Mouse (Mus musculus): ENCODE measurements around the gene Fra10ac1.

Gene Fra10ac1

GRCm38 (mm10) chr19:38232087-38232486, 8.1 kb upstream of the Fra10ac1 start:
- no peak for DNase-seq (ENCODE audit: low spot score in 2 of 2)

GRCm38 (mm10) chr19:38228699-38229098, 4.7 kb upstream of the Fra10ac1 start:
- DNase-seq (ENCODE audit: low spot score in 2 of 2): no peak

DNA sequence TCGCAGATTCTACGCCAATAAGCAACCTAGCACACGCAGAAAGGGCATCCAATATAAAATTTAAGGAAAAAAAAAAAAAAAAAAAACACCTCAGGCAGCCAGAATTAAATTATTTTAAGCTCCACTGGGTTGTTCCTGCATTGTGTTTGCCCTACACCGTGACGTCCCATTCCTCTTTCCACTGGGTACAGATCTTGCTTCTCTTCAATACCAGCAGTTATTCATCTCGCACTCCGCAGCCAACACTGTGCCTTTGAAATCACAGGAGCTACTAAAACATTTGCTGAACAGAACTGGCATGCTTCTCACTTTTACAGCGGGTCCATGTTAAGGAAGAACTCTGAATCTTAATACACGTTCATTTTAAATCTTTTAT, 717 bp upstream of the Fra10ac1 start:
- peak in 1 of 2 experiments; percentile 69 for DNase-seq (ENCODE audit: low spot score in 2 of 2)

DNA sequence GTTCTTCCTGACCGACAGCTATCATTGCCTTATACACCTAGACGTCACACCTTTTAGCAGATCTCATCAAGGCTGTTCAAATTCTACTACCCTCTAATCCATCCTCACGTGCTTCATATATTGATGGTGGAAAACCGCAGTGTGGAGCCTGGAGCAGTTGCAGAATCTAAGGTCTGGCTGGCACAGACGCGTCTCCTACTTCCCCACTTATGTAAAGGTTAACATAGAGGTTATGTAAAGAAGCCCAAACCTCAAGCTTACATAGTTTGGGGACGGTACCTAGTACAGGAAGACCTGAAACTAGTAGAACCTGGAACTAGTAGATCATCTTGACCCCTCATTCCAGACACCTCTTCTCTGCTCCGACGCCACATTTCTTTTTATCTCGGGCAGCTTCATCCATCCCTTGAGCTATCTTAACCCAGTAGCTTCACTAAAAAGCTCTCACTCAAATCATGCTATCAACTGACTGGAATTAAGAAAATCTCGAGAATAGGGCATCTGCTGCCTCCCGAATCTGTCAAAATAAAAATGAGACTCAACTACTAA, 526 bp downstream of the Fra10ac1 start:
- DNase-seq (ENCODE audit: low spot score in 2 of 2): no peak

DNA sequence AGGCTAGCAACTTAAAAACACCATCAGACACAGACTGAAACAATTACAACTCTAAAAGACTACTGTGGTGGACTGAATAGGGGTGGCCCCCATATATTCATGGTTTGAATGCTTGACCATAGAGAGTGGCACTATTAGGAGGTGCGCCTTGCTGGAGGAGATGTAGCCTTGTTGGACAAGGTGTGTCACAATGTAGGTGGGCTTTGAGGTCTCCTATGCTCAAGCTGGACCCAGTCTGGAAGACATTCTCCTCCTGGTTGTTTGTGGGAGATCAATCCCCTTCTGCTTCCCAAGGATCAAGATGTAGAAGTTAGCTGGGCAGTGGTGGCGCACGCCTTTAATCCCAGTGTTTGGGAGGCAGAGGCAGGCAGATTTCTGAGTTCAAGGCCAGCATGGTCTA, 6.3 kb downstream of the Fra10ac1 start:
- DNase-seq (ENCODE audit: low spot score in 2 of 2): no peak

- peak in 1 of 2 experiments; percentile 13 for DNase-seq (ENCODE audit: low spot score in 2 of 2)
These were observed 17.3 kb downstream of the Fra10ac1 start for GRCm38 (mm10) chr19:38206669-38207068.

- DNase-seq (ENCODE audit: low spot score in 2 of 2): no peak
These were observed 25.2 kb downstream of the Fra10ac1 start for GRCm38 (mm10) chr19:38198731-38199130.

GRCm38 (mm10) chr19:38195245-38195644, 28.7 kb downstream of the Fra10ac1 start:
- no peak for DNase-seq (ENCODE audit: low spot score in 2 of 2)

DNA sequence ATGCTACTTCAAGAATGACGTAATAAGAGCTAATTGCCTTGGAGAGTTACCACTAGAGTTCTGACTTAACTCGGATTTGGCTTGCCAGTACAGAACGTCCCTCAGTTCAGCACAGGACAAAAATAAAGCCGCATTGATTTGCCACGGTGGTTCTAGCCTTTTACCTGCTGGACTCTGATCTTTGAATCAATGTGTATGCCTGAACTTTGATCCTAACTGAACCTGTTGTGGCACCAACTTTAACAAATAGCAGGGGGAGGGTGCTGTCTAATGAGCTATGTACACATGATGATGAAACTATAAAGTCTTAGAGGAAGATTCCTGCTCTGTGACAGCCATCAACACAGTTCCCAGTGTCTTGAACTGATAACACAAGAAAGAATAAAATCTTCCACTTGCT, 32.5 kb downstream of the Fra10ac1 start:
- no peak for DNase-seq (ENCODE audit: low spot score in 2 of 2)

- no peak for DNase-seq (ENCODE audit: low spot score in 2 of 2)
These were observed 33.4 kb downstream of the Fra10ac1 start for GRCm38 (mm10) chr19:38190606-38191005.

DNA sequence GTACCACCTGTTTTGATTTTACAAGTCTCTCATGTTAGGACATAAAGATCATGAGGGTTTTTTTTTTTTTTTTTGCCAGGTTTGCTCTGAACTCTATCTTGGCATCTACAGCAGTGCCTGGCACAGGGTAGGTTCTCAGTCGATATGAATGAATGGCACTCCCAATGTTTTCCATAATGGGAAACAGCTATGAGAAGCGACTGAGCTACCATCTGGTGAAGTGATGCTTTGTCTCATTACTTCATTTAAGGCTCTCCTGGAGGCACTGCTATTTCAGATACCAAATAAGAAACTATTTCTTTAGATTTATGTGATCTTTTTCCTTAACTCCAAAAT, 36.6 kb downstream of the Fra10ac1 start:
- DNase-seq (ENCODE audit: low spot score in 2 of 2): no peak

DNA sequence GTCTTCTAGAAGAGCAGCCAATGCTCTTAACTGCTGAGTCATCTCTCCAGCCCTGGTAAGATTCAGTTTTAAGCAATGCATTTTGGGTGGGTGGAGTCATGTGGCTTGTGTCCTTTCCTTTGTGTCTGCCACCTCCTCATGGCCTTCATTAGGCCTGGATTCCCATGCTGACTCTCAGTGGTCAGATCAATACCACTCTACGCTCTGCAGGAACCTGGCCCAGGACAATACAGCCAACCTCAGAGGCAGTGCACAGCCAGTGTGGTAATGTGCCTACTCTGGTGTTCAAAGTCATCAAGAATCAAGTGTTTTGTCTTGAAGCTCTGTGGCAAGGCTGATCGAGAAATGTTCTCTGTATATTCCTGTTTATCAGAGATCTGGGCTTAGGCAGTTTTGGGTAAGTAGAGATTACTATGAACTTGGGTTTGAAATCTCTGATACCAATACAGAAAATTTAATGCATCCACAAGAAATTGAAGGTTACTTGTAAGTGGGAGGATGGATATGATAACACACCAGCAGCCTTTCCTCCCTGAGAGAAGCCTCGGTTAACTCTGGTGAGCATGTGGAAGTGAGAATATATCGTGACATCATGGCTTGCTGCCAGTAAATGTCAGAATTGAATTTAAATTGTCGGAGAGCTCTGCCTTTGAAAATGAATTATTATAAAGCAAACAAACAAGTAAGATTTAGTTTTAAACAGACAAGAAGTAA, 37.2 kb downstream of the Fra10ac1 start:
- DNase-seq (ENCODE audit: low spot score in 2 of 2): no peak

GRCm38 (mm10) chr19:38179675-38180074, 44.3 kb downstream of the Fra10ac1 start:
- DNase-seq (ENCODE audit: low spot score in 2 of 2): peak in 1 of 2 experiments; percentile 22

- DNase-seq (ENCODE audit: low spot score in 2 of 2): no peak
These were observed 59.3 kb downstream of the Fra10ac1 start for GRCm38 (mm10) chr19:38164633-38165032.

- DNase-seq (ENCODE audit: low spot score in 2 of 2): no peak
These were observed 62.2 kb downstream of the Fra10ac1 start for GRCm38 (mm10) chr19:38161648-38162354.

DNA sequence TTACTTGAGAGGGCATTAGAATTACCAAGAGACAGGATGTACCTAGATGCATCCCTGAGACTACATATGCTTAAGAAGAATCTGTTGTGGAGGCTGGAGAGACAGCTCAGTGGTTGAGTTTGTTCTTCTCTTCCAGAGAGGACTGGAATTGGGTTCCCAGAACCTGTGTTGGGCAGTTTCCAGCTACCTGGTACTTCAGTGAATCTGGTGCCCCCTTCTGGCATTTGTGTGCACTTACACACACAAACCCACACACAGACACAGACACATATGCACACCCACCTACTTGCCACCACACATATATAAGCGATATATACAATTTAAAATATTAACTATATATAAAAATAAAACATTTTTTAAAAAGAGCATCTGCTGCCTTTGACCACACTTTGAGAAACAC, 67.7 kb downstream of the Fra10ac1 start:
- no peak for DNase-seq (ENCODE audit: low spot score in 2 of 2)

DNA sequence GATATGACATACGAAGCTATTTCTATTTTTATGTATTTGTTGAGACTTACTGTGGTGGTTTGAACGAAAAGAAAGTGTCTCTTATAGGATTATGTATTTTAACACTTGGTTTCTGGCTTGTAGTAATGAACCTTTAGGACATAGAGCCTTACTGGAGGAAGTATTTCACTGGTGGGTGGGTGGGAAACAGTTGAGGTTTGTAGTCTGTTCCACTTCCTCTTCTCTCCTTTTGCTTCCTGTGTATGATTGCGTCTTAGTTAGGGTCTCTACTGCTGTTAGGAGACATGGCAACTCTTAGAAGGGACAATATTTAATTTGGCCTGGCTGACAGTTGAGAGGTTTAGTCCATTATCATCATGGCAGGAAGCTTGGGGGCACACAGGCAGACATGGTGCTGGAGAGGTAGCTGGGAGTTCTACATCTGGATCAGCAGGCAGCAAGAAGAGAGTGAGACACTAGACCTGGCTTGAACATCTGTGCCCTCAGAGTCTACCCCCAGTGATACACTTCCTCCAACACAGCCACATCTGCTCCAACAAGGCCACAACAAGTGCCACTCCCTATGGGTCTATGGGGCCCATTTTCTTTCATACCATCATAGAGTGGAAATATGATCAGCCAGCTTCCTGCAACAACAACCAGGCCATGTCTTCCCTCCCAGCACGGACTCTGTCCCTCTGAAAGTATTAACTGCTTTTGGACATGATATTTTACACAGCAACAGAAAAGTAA, 80.2 kb downstream of the Fra10ac1 start:
- DNase-seq (ENCODE audit: low spot score in 2 of 2): no peak

Measured in left cerebral cortex, adult 9 months (tissue).